Mouse (Mus musculus): ENCODE results near the gene 3110082I17Rik.

3110082I17Rik gene

GRCm38 (mm10) chr5:139418633-139419032 lies 41.7 kb downstream of the 3110082I17Rik start:
- no peak for DNase-seq (ENCODE audit: low spot score)

GRCm38 (mm10) chr5:139418110-139418509 lies 42.2 kb downstream of the 3110082I17Rik start:
- no peak for DNase-seq (ENCODE audit: low spot score)

- DNase-seq (ENCODE audit: low spot score): no peak
Observed at GRCm38 (mm10) chr5:139417480-139417879, 42.8 kb downstream of the 3110082I17Rik start.

GRCm38 (mm10) chr5:139416942-139417341 lies 43.4 kb downstream of the 3110082I17Rik start:
- DNase-seq (ENCODE audit: low spot score): no peak

- no peak for DNase-seq (ENCODE audit: low spot score)
Observed at GRCm38 (mm10) chr5:139415001-139415400, 45.3 kb downstream of the 3110082I17Rik start.

- DNase-seq (ENCODE audit: low spot score): no peak
Observed at GRCm38 (mm10) chr5:139413545-139413944, 46.8 kb downstream of the 3110082I17Rik start.

GRCm38 (mm10) chr5:139411665-139412314 lies 48.5 kb downstream of the 3110082I17Rik start:
- DNase-seq (ENCODE audit: low spot score): no peak

- DNase-seq (ENCODE audit: low spot score): no peak
Observed at GRCm38 (mm10) chr5:139411117-139411516, 49.2 kb downstream of the 3110082I17Rik start.

GRCm38 (mm10) chr5:139410056-139410455 lies 50.3 kb downstream of the 3110082I17Rik start:
- no peak for DNase-seq (ENCODE audit: low spot score)

- no peak for DNase-seq (ENCODE audit: low spot score)
Observed at GRCm38 (mm10) chr5:139409412-139409811, 50.9 kb downstream of the 3110082I17Rik start.

- DNase-seq (ENCODE audit: low spot score): no peak
Observed at GRCm38 (mm10) chr5:139408511-139408910, 51.8 kb downstream of the 3110082I17Rik start.

- DNase-seq (ENCODE audit: low spot score): no peak
Observed at GRCm38 (mm10) chr5:139407121-139407885, 53.0 kb downstream of the 3110082I17Rik start.

- DNase-seq (ENCODE audit: low spot score): no peak
Observed at GRCm38 (mm10) chr5:139405953-139406352, 54.4 kb downstream of the 3110082I17Rik start.

- no peak for DNase-seq (ENCODE audit: low spot score)
Observed at GRCm38 (mm10) chr5:139405478-139405877, 54.8 kb downstream of the 3110082I17Rik start.

GRCm38 (mm10) chr5:139404801-139405401 lies 55.4 kb downstream of the 3110082I17Rik start, which contains the start of gene C130050O18Rik:
Gene C130050O18Rik (plus strand): TSS chr5:139405280.
- DNase-seq (ENCODE audit: low spot score): no peak

- DNase-seq (ENCODE audit: low spot score): no peak
Observed at GRCm38 (mm10) chr5:139403692-139404260, 56.6 kb downstream of the 3110082I17Rik start.

- DNase-seq (ENCODE audit: low spot score): no peak
Observed at GRCm38 (mm10) chr5:139402106-139402505, 58.2 kb downstream of the 3110082I17Rik start.

- no peak for DNase-seq (ENCODE audit: low spot score)
Observed at GRCm38 (mm10) chr5:139399991-139400390, 60.3 kb downstream of the 3110082I17Rik start.

GRCm38 (mm10) chr5:139398786-139399185 lies 61.5 kb downstream of the 3110082I17Rik start:
- DNase-seq (ENCODE audit: low spot score): no peak

GRCm38 (mm10) chr5:139397959-139398753 lies 62.2 kb downstream of the 3110082I17Rik start:
- DNase-seq (ENCODE audit: low spot score): peak; percentile 90

GRCm38 (mm10) chr5:139397359-139397916 lies 62.9 kb downstream of the 3110082I17Rik start:
- no peak for DNase-seq (ENCODE audit: low spot score)
